Mouse (Mus musculus) embryonic fibroblast, embryonic 13.5 days (primary cell): ENCODE data around the gene Racgap1. TPM values are rescaled to one million over a fixed set of nuclear protein-coding genes. Genes with fewer than 3 reads are reported as not detected.

Source experiments
- H3K27ac ChIP-seq: 2 replicates; pipeline ENCODE4 v1.5.1; 2012; ENCODE audit warnings: low read length, control low read depth, inconsistent platforms; ENCODE audit not compliant: insufficient read depth
- H3K4me1 ChIP-seq: 2 replicates; pipeline ENCODE4 v1.6.1; 2011; ENCODE audit warnings: low read length; ENCODE audit not compliant: control insufficient read depth, insufficient read depth
- H3K4me3 ChIP-seq: 2 replicates; pipeline ENCODE4 v1.5.1; 2011; ENCODE audit warnings: mild to moderate bottlenecking, control low read depth, low read length; ENCODE audit not compliant: insufficient read depth
- CTCF ChIP-seq: IDR thresholded peaks from 2 replicates; pipeline ENCODE4 v1.5.1; 2011; ENCODE audit warnings: mild to moderate bottlenecking, control low read depth, low read length, moderate library complexity, borderline replicate concordance; ENCODE audit not compliant: insufficient read depth
- POLR2A ChIP-seq: IDR thresholded peaks from 2 replicates; pipeline ENCODE4 v1.6.1; 2011; ENCODE audit warnings: low read depth, mild to moderate bottlenecking, control low read depth, low read length, moderate library complexity
- polyA plus RNA-seq: library from polyadenylated mRNA; stranded (reverse); fragments of >200 nt; gene quantifications from 2 replicates; pipeline ENCODE4 v1.2.4, GENCODE M21; 2011; ENCODE audit warnings: low read depth; ENCODE audit not compliant: missing spikeins, insufficient read length

Gene Racgap1
- polyA plus RNA-seq, 1 experiment, result 72.4 TPM

- no peak overlapping the region for H3K27ac ChIP-seq
- no peaks in the 10 kb centered on the region for H3K4me1 ChIP-seq
- TF ChIP-seq POLR2A (no peak), CTCF (no peak)
- peak overlapping the region; percentile 35; the same call in 1 of the 2 replicates for H3K4me3 ChIP-seq
These were observed 12.6 kb upstream of the Racgap1 start for GRCm38 (mm10) chr15:99663964-99664599.

- no peak for TF ChIP-seq CTCF
- no peak overlapping the region for H3K4me3 ChIP-seq
- H3K27ac ChIP-seq, result no peak overlapping the region
- no peaks in the 10 kb centered on the region for H3K4me1 ChIP-seq
These were observed 10.9 kb upstream of the Racgap1 start for GRCm38 (mm10) chr15:99662371-99662770.

DNA sequence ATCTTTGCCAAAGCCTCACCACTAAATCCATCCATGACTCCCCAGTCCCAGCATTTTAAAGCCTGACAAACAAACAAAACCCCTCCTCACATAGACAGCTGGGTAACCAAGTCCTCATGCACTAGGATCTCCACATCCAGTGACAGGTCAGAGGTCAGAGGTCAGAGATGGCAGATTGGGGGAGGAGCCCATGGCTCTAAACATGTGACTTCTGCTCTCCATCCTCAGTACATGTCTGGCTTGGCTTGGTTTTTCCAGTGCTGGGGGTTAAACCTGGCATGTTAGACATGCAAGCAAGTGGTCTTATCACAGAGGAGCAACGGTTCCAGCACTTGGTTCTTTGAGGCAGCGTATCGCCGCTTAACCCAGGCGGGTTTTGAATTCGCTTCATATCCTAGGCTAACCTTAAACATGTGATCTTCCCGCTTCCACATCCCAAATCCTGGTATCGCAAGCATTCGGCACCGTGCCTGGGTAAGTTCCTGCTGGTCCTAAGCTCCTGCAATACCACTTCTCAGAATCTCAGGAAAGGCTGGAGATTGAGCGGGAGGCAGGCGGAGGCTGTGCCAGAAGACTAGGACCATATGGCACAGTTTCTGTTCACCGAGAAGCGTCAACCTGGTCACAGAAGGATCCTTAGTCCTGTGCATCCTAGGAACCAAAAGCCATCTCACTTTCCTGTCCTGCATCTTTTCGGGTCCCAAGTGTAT is 9.8 kb upstream of the Racgap1 start:
- no peaks in the 10 kb centered on the region for H3K4me1 ChIP-seq
- no peak overlapping the region for H3K27ac ChIP-seq
- no peak for TF ChIP-seq POLR2A
- no peak for TF ChIP-seq CTCF
- H3K4me3 ChIP-seq, result no peak overlapping the region

- TF ChIP-seq CTCF, result no peak
- no peak for TF ChIP-seq POLR2A
- Histone ChIP-seq H3K4me1 (no peaks in the 10 kb centered on the region), H3K4me3 (no peak overlapping the region), H3K27ac (no peak overlapping the region)
These were observed 7.0 kb upstream of the Racgap1 start for GRCm38 (mm10) chr15:99658437-99658836.

DNA sequence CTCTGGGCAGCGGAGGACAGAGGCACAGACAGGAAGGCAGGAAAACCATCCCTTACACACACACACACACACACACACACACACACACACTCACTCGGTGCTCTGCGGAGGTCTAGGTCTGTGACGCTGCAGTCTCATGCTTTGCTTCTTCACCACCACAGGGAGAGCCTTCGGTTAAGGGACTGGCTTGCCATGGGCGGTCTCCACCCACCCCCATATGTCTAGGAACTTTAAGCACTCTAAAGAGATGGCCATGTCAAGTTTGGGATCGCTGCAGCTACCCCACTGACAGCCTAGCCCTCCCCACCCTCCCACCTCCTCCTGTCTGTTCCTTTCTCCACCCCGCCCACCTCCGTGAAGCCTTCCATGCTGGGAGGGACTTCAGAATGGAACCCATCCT is 4.5 kb upstream of the Racgap1 start:
- Histone ChIP-seq H3K4me1 (no peaks in the 10 kb centered on the region), H3K27ac (no peak overlapping the region), H3K4me3 (no peak overlapping the region)
- no peak for TF ChIP-seq CTCF

- TF ChIP-seq CTCF (no peak), POLR2A (no peak)
- Histone ChIP-seq H3K4me3 (no peak overlapping the region), H3K4me1 (peaks cover 9% of the 10 kb centered on the region), H3K27ac (no peak overlapping the region)
These were observed 2.4 kb upstream of the Racgap1 start for GRCm38 (mm10) chr15:99653876-99654275.

- Histone ChIP-seq H3K27ac (no peak overlapping the region), H3K4me1 (peaks cover 12% of the 10 kb centered on the region), H3K4me3 (no peak overlapping the region)
- TF ChIP-seq POLR2A (no peak), CTCF (no peak)
These were observed 1.8 kb upstream of the Racgap1 start for GRCm38 (mm10) chr15:99653291-99653690.

DNA sequence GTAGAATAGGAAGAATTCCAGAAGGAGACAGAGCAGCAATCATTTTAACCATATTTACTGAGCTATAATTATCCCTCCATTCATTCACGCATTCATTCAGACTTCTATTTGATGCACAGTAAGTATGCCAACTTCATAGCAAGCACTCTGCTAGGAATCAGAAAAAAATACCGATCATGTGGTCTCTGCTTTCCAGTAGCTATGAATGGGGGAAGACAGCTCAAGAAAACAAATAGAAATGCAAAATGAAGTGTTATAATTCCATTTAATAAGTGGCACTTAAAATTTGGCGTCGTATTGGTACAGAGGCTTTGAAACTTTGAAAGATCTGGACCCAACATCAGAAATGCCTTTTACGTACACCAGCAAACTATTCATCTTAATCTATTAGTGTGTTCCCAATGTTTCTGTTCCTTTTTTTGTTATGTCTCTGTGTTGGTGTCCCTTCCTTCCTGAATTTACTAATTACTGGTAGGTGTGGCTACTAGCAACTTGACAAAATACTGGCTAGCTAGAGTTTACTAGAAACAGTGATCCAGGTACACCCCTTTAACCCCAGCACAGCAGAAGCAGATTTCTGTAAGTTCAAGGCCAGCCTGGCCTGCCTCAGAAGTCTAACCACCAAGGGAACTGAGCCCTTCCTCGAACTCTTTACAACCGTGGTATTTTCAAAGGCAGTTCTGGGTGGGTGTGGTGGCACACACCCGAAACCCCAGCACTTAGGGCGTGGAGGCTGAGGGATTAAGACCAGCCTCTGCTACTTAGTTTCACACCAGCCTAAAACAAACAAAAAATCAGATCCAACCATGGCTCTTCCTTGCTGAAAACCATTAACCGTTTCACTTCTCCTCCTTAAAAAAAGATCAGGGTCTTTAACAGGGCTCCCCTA is 772 bp upstream of the Racgap1 start:
- Histone ChIP-seq H3K27ac (no peak overlapping the region), H3K4me1 (peaks cover 14% of the 10 kb centered on the region), H3K4me3 (no peak overlapping the region)

GRCm38 (mm10) chr15:99650304-99650703 is 1.2 kb downstream of the Racgap1 start:
- Histone ChIP-seq H3K4me1 (peaks cover 14% of the 10 kb centered on the region), H3K27ac (no peak overlapping the region), H3K4me3 (peak overlapping the region; percentile 92)
- TF ChIP-seq POLR2A (no peak), CTCF (no peak)

More for the DNA sequence above, 772 bp upstream of the Racgap1 start:
- TF ChIP-seq CTCF (no peak), POLR2A (0 out of 2 replicates have a peak, but pooled peaks have one; percentile 7)

GRCm38 (mm10) chr15:99649067-99649761 is 2.2 kb downstream of the Racgap1 start:
- TF ChIP-seq CTCF (no peak), POLR2A (no peak)
- no peak overlapping the region for H3K27ac ChIP-seq
- H3K4me1 ChIP-seq, result peaks cover 19% of the 10 kb centered on the region
- H3K4me3 ChIP-seq, result peak overlapping the region; percentile 27
